Mouse (Mus musculus): ENCODE data around the gene Stx19. TPM values are rescaled to one million over a fixed set of nuclear protein-coding genes. Genes with fewer than 3 reads are reported as not detected.

Gene Stx19
- total and polyA plus RNA-seq, 2 experiments from 2014 or later, result 0.16 TPM; not detected in 1

DNA sequence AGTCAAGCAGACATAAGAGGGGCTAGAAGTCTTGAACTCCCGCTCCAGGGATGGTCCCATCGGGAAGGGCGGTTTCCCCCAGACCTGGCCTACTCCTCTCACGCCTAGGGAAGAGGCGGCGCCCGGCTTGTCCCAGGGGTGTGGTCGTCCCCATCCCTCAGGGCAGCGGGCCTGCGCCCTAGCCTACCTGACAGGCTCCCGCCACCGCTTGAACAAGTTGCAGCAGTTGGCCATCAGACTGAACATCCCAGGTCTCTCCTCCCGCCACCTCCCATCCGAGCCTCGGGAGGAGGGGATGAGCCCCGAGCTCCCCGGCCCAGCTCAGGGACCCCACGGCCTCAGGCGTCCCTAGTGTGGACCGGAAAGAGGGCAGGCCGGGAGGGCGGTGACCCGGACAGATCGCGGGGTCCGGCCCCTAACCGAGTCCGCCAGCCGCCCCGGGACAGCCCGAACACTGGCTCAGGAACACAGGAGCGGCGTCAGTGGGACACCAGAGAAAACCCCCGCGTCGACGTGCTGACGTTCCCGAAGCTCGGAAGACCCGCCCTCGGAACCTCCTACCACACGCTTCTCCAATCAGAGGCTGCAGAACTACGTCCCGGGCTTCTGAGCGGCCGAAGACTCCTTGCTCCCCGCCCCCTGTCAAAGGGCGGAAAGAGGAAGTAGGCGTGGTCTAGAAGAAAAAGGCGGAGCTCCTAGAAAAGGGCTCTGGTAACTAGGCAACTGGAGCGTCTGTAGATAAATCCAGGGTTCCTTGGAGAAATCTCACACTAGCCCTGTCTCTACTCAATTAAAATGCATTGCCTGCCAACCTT is 32.2 kb downstream of the Stx19 start, which contains the start of gene Arl13b:
Gene Arl13b (minus strand): TSS at position 543 of the 815 bp plus-strand sequence.
- no peak for TF ChIP-seq CTCF (IDR thresholded peaks at IDR 0.05; ENCODE audit: low read depth)
- Histone ChIP-seq H3K9me3 (ENCODE audit: low read length) (no peaks in the 10 kb centered on the region), H3K27ac (peak within 1 kb of the TSS; percentile 54; the same call in 1 of the 2 replicates), H3K27me3 (ENCODE audit: insufficient read depth, low read length) (no peaks in the 10 kb centered on the region), H3K36me3 (ENCODE audit: insufficient read depth, low read length) (no peaks in the 10 kb centered on the region), H3K4me1 (ENCODE audit: insufficient read depth, low read length) (no peaks in the 10 kb centered on the region), H3K4me2 (ENCODE audit: low read depth, low read length) (peak within 1 kb of the TSS; percentile 97), H3K9ac (replicated peaks; ENCODE audit: low read length) (peak within 1 kb of the TSS; percentile 79), H3K4me3 (ENCODE audit: low read length) (peak within 1 kb of the TSS; percentile 97)
- whole genome bisulfite sequencing, result under 1% methylated on average over 52 of the region's 52 CpGs
- DNase-seq (ENCODE audit: low spot score), result peak; percentile 98
- ATAC-seq, result peak; percentile 100

DNA sequence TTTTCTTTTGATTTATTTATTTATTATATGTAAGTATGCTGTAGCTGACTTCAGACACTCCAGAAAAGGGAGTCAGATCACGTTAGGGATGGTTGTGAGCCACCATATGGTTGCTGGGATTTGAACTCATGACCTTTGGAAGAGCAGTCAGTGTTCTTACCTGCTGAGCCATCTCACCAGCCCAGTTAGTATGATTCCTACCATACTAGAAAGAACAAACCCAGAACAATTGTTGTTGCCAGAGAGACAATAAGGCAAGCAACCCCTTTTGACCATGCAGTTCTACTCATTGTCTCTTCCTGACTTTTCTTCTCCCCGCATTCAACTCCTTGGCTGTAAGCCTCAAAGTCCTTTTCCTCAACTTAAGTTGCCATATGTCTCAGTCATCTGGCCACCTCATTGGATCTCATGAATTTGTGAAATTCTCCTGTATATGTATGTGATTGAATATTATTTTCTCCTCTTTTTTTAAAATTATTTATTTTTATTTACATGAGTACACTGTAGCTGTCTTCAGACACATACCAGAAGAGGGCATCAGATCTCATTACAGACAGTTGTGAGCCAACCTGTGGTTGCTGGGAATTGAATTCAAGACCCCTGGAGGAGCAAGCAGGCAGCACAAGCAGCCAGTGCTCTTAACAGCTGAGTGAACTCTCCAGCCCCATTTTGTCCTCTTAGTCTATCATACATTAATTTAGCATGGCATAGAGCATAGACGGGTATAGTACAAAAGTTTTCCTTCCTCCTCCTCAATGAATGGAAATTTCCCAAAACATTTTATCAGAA is 38.2 kb downstream of the Stx19 start:
- peak; percentile 27 for TF ChIP-seq CTCF (IDR thresholded peaks at IDR 0.05; ENCODE audit: low read depth)
- no peak overlapping the region for H3K4me3 ChIP-seq (ENCODE audit: low read length)
- H3K4me2 ChIP-seq (ENCODE audit: low read depth, low read length), result no peak overlapping the region
- WGBS, result 80% methylated on average over 3 of the region's 3 CpGs
- ATAC-seq (no peak), DNase-seq (ENCODE audit: low spot score) (no peak)
- no peak overlapping the region for H3K9ac ChIP-seq (replicated peaks; ENCODE audit: low read length)
- no peaks in the 10 kb centered on the region for H3K9me3 ChIP-seq (ENCODE audit: low read length)
- H3K27ac ChIP-seq, result no peak overlapping the region
- no peaks in the 10 kb centered on the region for H3K36me3 ChIP-seq (ENCODE audit: insufficient read depth, low read length)
- H3K27me3 ChIP-seq (ENCODE audit: insufficient read depth, low read length), result no peaks in the 10 kb centered on the region
- no peaks in the 10 kb centered on the region for H3K4me1 ChIP-seq (ENCODE audit: insufficient read depth, low read length)

DNA sequence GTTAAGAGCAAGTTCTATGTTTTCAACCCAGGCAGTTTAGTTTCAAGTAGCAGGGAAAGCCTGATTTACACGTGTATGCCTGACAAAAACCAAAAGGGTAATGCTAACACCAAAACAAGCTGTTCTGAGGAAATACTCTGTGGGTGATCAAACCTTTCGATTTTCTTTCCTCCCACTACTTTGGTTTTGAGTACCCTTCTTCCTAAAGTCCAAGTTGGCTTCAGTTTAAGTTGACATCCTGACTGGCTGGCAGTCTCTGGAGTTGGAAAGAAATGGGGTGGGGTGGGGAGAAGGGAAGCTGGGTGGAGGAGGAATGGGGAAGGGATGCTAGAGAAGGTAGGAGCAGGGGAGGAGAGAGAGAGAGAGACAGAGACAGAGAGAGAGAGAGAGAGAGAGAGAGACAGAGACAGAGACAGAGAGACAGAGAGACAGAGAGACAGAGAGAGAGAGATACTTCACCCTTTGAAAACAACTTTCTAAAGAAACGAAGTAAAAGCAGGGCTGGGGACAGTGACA is 39.2 kb downstream of the Stx19 start:
- no peaks in the 10 kb centered on the region for H3K4me1 ChIP-seq (ENCODE audit: insufficient read depth, low read length)
- peak overlapping the region; percentile 94 for H3K4me2 ChIP-seq (ENCODE audit: low read depth, low read length)
- H3K4me3 ChIP-seq (ENCODE audit: low read length), result peak overlapping the region; percentile 65
- WGBS, result 11% methylated on average over 3 of the region's 3 CpGs
- H3K9me3 ChIP-seq (ENCODE audit: low read length), result no peaks in the 10 kb centered on the region
- no peak for TF ChIP-seq CTCF (IDR thresholded peaks at IDR 0.05; ENCODE audit: low read depth)
- H3K27me3 ChIP-seq (ENCODE audit: insufficient read depth, low read length), result no peaks in the 10 kb centered on the region
- no peaks in the 10 kb centered on the region for H3K36me3 ChIP-seq (ENCODE audit: insufficient read depth, low read length)
- DNase-seq (ENCODE audit: low spot score), result no peak
- no peak for ATAC-seq
- peak overlapping the region; percentile 68 for H3K9ac ChIP-seq (replicated peaks; ENCODE audit: low read length)
- H3K27ac ChIP-seq, result peak overlapping the region; percentile 41; the same call in 1 of the 2 replicates

DNA sequence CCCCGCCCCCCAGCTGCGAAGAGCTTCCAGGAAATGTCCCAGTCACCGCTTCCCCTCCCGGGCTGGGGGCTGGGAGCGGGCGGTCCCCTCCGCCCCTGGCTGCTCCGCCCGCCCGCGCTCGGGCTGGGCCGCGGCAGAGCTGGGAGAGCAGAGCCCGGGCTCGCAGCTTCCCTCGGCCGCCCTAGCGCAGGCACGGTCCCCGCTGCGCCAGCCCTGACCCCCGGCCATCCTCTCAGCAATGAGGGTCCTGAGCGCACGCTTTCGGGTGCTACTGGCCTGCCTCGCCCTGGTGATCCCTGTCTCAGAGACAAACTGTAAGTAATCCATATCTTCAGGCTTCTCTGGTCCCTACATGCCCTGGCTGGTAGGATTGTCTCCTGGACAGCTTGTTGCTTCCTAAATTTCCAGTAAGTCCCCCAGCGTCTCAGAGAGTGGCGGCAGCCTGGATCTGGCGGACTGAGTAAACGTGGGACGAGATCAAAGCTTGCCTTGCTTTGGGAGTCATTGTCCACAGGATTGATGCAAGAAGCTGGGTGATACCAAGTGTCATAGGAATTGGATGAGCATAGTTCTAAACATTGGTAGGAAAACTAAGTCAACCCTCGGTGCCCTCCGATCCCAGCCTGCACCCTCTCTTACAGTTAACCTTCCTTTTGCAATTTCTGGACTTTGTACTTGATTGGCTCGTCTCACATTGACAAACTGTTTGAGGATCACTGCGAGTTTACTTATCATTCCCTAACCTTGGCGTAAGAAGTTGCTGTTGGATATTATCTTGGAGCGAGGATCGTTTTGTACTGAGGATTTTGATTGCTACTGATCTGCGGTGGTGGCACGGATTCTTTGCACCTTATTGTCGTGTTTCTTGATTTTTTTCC is 40.0 kb downstream of the Stx19 start, which contains the start of gene Pros1:
Gene Pros1 (plus strand): TSS at position 117 of the 878 bp plus-strand sequence.
- ATAC-seq (peak; percentile 93), DNase-seq (ENCODE audit: low spot score) (peak; percentile 57)
- no peaks in the 10 kb centered on the region for H3K27me3 ChIP-seq (ENCODE audit: insufficient read depth, low read length)
- H3K9ac ChIP-seq (replicated peaks; ENCODE audit: low read length), result peak within 1 kb of the TSS; percentile 68
- H3K27ac ChIP-seq, result peak within 1 kb of the TSS; percentile 41; the same call in 1 of the 2 replicates
- peak within 1 kb of the TSS; percentile 94 for H3K4me2 ChIP-seq (ENCODE audit: low read depth, low read length)
- peak within 1 kb of the TSS; percentile 65 for H3K4me3 ChIP-seq (ENCODE audit: low read length)
- WGBS, result 5% methylated on average over 37 of the region's 42 CpGs
- H3K36me3 ChIP-seq (ENCODE audit: insufficient read depth, low read length), result no peaks in the 10 kb centered on the region
- no peaks in the 10 kb centered on the region for H3K9me3 ChIP-seq (ENCODE audit: low read length)
- no peaks in the 10 kb centered on the region for H3K4me1 ChIP-seq (ENCODE audit: insufficient read depth, low read length)
- TF ChIP-seq CTCF (IDR thresholded peaks at IDR 0.05; ENCODE audit: low read depth), result no peak

DNA sequence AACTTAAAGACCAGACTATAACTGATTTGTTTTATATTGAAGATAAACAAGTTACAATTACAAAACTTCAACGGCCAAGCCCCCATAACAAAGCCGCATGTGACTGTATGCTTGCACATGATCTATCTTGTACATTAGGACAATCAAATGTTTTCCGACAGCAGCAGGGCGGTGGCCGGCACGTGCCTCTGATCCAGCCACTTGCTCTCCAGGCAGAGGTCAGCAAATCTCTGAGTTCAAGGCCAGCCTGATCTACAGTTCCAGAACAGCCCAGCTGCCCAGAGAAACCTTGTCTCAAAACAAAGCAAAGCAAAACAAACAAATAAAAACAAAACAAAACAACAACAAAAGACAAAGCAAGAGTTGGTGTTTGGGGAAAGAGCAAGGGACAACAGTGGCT is 40.9 kb downstream of the Stx19 start:
- Histone ChIP-seq H3K36me3 (ENCODE audit: insufficient read depth, low read length) (no peaks in the 10 kb centered on the region), H3K27ac (no peak overlapping the region), H3K27me3 (ENCODE audit: insufficient read depth, low read length) (no peaks in the 10 kb centered on the region), H3K9ac (replicated peaks; ENCODE audit: low read length) (no peak overlapping the region), H3K4me3 (ENCODE audit: low read length) (no peak overlapping the region), H3K9me3 (ENCODE audit: low read length) (no peaks in the 10 kb centered on the region), H3K4me1 (ENCODE audit: insufficient read depth, low read length) (no peaks in the 10 kb centered on the region), H3K4me2 (ENCODE audit: low read depth, low read length) (peak overlapping the region; percentile 94; the same call in 1 of the 2 replicates)
- WGBS, result 77% methylated on average over 6 of the region's 6 CpGs
- no peak for TF ChIP-seq CTCF (IDR thresholded peaks at IDR 0.05; ENCODE audit: low read depth)
- ATAC-seq, result no peak
- no peak for DNase-seq (ENCODE audit: low spot score)

DNA sequence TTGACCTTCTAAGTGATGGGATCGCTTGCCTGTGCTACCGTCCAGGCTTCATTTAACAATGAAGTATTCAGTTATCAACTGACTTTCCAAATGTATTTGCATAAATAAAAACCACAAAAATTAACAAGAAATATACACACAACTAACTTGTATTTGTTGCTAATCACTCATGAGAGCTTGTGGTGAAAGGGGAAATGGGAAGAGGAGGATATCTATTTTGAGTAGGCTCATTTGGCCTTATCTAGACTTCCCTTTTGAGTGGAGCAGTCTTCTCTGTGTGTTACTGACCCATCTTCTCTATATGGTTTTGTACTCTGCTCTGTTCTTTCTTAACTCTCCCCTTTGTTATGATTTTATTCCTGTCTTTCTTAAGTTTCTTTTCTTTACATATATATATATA is 41.8 kb downstream of the Stx19 start:
- ATAC-seq (no peak), DNase-seq (ENCODE audit: low spot score) (no peak)
- no peak overlapping the region for H3K27ac ChIP-seq
- H3K4me3 ChIP-seq (ENCODE audit: low read length), result no peak overlapping the region
- WGBS, result 97% methylated on average over 2 of the region's 2 CpGs
- no peaks in the 10 kb centered on the region for H3K27me3 ChIP-seq (ENCODE audit: insufficient read depth, low read length)
- no peaks in the 10 kb centered on the region for H3K9me3 ChIP-seq (ENCODE audit: low read length)
- TF ChIP-seq CTCF (IDR thresholded peaks at IDR 0.05; ENCODE audit: low read depth), result no peak
- no peak overlapping the region for H3K9ac ChIP-seq (replicated peaks; ENCODE audit: low read length)
- H3K36me3 ChIP-seq (ENCODE audit: insufficient read depth, low read length), result no peaks in the 10 kb centered on the region
- no peak overlapping the region for H3K4me2 ChIP-seq (ENCODE audit: low read depth, low read length)
- no peaks in the 10 kb centered on the region for H3K4me1 ChIP-seq (ENCODE audit: insufficient read depth, low read length)
